14 mouse cellular contexts compared by ENCODE assay signal in the genomic region with DNA sequence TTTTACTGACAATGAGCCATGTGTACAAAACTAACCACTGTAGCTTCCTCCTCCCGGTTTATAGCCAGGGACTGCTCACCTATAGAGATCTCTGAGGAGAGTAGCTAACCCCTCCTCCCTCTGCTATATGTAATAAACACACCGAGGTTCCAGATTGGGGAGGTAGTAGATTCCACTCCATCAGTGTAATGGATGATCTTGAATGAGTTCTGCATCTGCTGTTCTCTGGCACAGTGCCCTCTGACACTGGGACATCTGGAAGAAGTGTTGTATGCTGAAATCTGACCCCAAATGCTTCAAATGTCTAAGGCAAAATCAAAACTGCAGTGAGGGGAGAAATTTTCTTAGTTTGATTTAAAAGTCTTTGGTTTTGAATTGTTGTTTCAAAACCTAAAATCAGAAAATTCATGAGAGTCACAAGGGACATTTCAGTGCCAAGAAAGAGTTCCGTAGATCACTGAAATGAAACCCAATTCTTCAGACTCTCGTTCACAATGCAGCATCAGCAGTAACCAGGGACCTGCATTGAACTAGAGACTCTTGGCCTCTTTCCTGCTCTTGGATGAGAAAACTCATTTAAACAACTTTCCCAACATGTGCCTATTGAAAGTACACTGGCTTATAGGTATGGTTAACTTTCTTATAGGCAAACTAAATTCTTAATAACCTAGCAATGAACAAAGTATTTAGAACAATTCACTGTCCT. TPM values are rescaled to one million over a fixed set of nuclear protein-coding genes. Genes with fewer than 3 reads are reported as not detected.
A peak's percentile ranks its signal among the peaks of the same experiment; 100 is the strongest.
DNase-seq lines count a peak whose midpoint lies in the region; ATAC-seq lines count a peak whose summit lies in the region.
"Had no signal": no experiment of that assay in that cellular context is flagged by ENCODE, and none has a peak within 500 bp of the region (broad histone marks: within the 10 kb centered on the region; RNA-seq: fewer than 3 reads in every experiment).

No protein-coding gene starts in this region.

- no peaks in the 10 kb centered on the region for H3K36me3 ChIP-seq in embryonic facial prominence, embryonic 10.5 days (replicated peaks)
- no peaks in the 10 kb centered on the region for H3K36me3 ChIP-seq in forebrain, embryonic 11.5 days (ENCODE audit: control insufficient read depth, insufficient read depth, low read length)
- H3K36me3 ChIP-seq: heart, embryonic 13.5 days had no signal

- no peaks in the 10 kb centered on the region for H3K27me3 ChIP-seq in embryonic facial prominence, embryonic 10.5 days (replicated peaks; ENCODE audit: low read depth, poor library complexity, severe bottlenecking)
- no peaks in the 10 kb centered on the region for H3K27me3 ChIP-seq in forebrain, embryonic 11.5 days (ENCODE audit: control insufficient read depth, insufficient read depth, low read length)
- H3K27me3 ChIP-seq: heart, embryonic 13.5 days had no signal

- H3K9me3 ChIP-seq in embryonic facial prominence, embryonic 10.5 days, result no peaks in the 10 kb centered on the region
- H3K9me3 ChIP-seq in forebrain, embryonic 11.5 days (ENCODE audit: control insufficient read depth, low read length), result no peaks in the 10 kb centered on the region
- H3K9me3 ChIP-seq: heart, embryonic 13.5 days had no signal

- 70% methylated on average over 4 of the region's 4 CpGs for whole genome bisulfite sequencing in embryonic facial prominence, embryonic 10.5 days
- 81% methylated on average over 4 of the region's 4 CpGs for WGBS in forebrain, embryonic 11.5 days

- no peak overlapping the region for H3K4me2 ChIP-seq in forebrain, embryonic 11.5 days (ENCODE audit: low read depth, low read length, severe bottlenecking)
- H3K4me2 ChIP-seq: heart, embryonic 13.5 days had no signal

- peaks cover 4% of the 10 kb centered on the region; the same call in 1 of the 2 replicates for H3K4me1 ChIP-seq in embryonic facial prominence, embryonic 10.5 days
- no peaks in the 10 kb centered on the region for H3K4me1 ChIP-seq in forebrain, embryonic 11.5 days (replicated peaks; ENCODE audit: control insufficient read depth, insufficient read depth, low read length)
- H3K4me1 ChIP-seq: heart, embryonic 13.5 days had no signal

- DNase-seq in kidney, postnatal 4 days, result peak; percentile 19 to 24
- no peak for DNase-seq in kidney, postnatal 36 days
- peak; percentile 14 for DNase-seq in embryonic facial prominence, embryonic 10.5 days (ENCODE audit: low spot score)
- DNase-seq in gastrocnemius, postnatal 25 days, result peak; percentile 63
- peak; percentile 47 for DNase-seq in mesoderm, embryonic 11.5 days (ENCODE audit: low read depth, low spot score)
- no peak for DNase-seq in layer of hippocampus, adult 11-12 months (ENCODE audit: low spot score)
- no peak for DNase-seq in forebrain, embryonic 11.5 days (ENCODE audit: low spot score)
- DNase-seq: right cerebral cortex, postnatal 14 days had no signal

- H3K9ac ChIP-seq in forebrain, embryonic 11.5 days (ENCODE audit: low read length), result no peak overlapping the region
- H3K9ac ChIP-seq: heart, embryonic 13.5 days had no signal

- no peak overlapping the region for H3K4me3 ChIP-seq in embryonic facial prominence, embryonic 10.5 days
- no peak overlapping the region for H3K4me3 ChIP-seq in forebrain, embryonic 11.5 days (ENCODE audit: low read depth, low read length)
- H3K4me3 ChIP-seq: heart, embryonic 13.5 days; left cerebral cortex, adult 2 months had no signal

- no peak for ATAC-seq in forebrain, embryonic 11.5 days (replicated peaks; ENCODE audit: low FRiP score)
- ATAC-seq: activated CD4-positive, CD25-positive, alpha-beta regulatory T cell, adult 4 months; intestine, embryonic 16.5 days had no signal

- no peak overlapping the region for H3K27ac ChIP-seq in embryonic facial prominence, embryonic 10.5 days (replicated peaks)
- H3K27ac ChIP-seq in forebrain, embryonic 11.5 days (ENCODE audit: low read depth, low read length), result no peak overlapping the region
- H3K27ac ChIP-seq: heart, embryonic 13.5 days; left cerebral cortex, adult 2 months; macrophage had no signal

RNA-seq across cellular contexts. Expression of gene Zcchc9, which starts 17.5 kb away (rescaled TPM):
- 31.2 and 32.5 TPM in 2 replicates for polyA plus RNA-seq in embryonic facial prominence, embryonic 10.5 days (2016; fragmentation: Nextera tagmentation; extraction: Ambion mirVana)
- 10 to 100 TPM; 11.9 to 13.3 TPM for total RNA-seq in gastrocnemius, postnatal 25 days (2021)
- polyA plus RNA-seq in forebrain, embryonic 11.5 days (2014; fragmentation: Nextera tagmentation; extraction: Ambion mirVana), result 31.0 and 33.8 TPM in 2 replicates

RNA-seq across cellular contexts. Expression of gene Ckmt2, which starts 51.7 kb away (rescaled TPM):
- not detected in 2 replicates for polyA plus RNA-seq in embryonic facial prominence, embryonic 10.5 days (2016; fragmentation: Nextera tagmentation; extraction: Ambion mirVana)
- 1,000 to 10,000 TPM; 1,499 to 1,709 TPM for total RNA-seq in gastrocnemius, postnatal 25 days (2021)
- not detected in 2 replicates for polyA plus RNA-seq in forebrain, embryonic 11.5 days (2014; fragmentation: Nextera tagmentation; extraction: Ambion mirVana)
- total RNA-seq: left cerebral cortex, adult 2 months had no signal
- polyA plus RNA-seq: activated CD4-positive, CD25-positive, alpha-beta regulatory T cell, adult 4 months; macrophage; neural tube, embryonic 11.5 days had no signal

Comparison
In these comparisons a context has a peak if more than half of its experiments do, and no peak if none do; other contexts are left out.
1. DNase-seq: peak in kidney, postnatal 4 days (2 of 2), embryonic facial prominence, embryonic 10.5 days (single experiment), gastrocnemius, postnatal 25 days (single experiment) and mesoderm, embryonic 11.5 days (single experiment); none in kidney, postnatal 36 days (0 of 2), layer of hippocampus, adult 11-12 months (single experiment) and forebrain, embryonic 11.5 days (single experiment).